Mouse (Mus musculus) olfactory bulb, adult 2 months (tissue): Measurements from ENCODE around the gene Prune1.

Experiments
- CTCF ChIP-seq: fragments of 200-500 bp; IDR thresholded peaks from 2 replicates; pipeline ENCODE4 v1.5.1; 2012; ENCODE audit warnings: low read depth, mild to moderate bottlenecking, low read length, moderate library complexity; ENCODE audit not compliant: insufficient read depth
- POLR2A ChIP-seq: fragments of 200-500 bp; IDR thresholded peaks from 2 replicates; pipeline ENCODE4 v1.6.1; 2012; ENCODE audit warnings: mild to moderate bottlenecking, low read depth, low read length, moderate library complexity; ENCODE audit not compliant: insufficient read depth

DNA sequence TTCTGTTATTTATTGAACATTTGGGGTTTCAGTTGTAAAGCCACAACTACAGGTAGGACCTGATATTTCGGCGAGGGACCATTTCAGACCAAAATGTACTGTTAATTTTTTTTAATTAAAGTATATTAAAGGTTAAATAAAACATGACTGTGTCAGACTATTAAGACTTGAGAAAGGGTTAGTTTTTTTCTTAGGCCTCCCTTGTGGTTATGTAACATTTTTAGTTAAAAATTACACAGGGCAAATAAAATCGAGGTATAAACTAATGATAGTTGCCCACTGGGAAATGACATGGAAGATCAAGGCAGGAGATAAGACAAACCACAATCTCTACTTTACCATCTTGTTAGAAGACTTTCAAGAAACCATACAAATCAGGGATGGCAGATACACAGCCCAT, 41.6 kb upstream of the Prune1 start:
- TF ChIP-seq CTCF (no peak), POLR2A (no peak)
